Mouse (Mus musculus) lung, adult 18-20 months (tissue): ENCODE measurements around the gene Stra8.

Source experiments
- DNase-seq, 2 experiments: peaks; one replicate each; pipeline ENCODE4 v3.0.0; 2022; ENCODE audit warnings: mixed read lengths in 2 of 2

Stra8 gene

GRCm38 (mm10) chr6:34903441-34903840, 16.5 kb upstream of the Stra8 start:
- DNase-seq, result peak; percentile 83 to 88

DNA sequence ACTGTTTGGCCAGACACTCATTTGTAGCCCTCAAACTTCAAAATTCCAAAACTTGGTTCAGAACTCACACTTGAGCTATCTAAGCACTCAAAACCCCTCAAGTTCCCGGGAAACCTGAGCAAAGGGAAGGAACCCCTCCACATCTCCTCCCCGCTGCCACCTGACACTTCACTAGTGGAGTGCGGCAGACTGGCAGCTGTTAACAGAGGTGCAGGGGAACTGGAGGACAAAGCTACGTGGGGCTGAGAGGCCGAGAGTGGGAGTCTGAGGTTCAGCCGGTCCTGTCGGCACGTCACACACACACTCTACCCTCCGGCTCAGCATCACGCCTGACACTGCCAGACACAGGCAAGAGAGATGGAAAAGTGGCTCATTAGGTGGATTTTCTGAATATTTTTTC, 16.1 kb upstream of the Stra8 start:
- peak; percentile 56 to 68 for DNase-seq

DNA sequence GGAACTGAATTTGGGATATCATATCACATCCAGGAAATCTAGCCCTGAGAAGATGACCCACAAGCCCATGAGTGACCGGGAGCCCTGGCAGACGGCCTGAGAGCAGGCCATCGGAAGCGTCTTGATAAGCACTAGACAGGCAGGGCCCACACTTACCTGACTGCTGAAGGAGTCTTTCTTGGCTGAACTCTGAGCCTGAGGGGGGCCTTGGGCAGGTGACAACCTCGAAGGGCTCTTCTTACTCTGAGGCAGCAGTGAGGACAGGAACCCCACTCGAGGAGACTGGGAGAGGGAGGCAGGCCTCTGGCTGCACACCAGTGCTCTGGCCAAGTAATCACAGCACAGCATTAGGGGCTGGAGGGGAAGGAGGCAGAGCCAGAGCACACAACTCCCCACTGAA, 15.6 kb upstream of the Stra8 start:
- peak; percentile 66 to 73 for DNase-seq

DNA sequence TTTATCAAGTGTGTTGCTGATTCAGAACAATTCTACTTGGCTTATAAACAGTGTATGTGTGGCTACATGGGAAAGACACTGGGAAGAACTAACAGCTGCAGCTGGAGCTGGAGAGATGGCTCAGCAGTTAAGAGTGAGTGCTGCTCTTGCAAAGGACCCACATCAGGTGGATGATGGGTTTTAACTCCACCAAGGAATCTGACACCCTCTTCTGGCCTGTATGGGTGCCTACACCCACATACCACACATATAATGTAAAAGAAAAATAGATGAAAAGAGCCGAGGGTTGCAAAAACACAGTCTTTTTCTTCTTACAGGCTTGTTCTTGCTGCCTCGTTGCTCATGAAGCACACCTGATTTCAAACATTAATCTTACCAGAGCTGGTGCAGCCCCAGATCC, 13.8 kb upstream of the Stra8 start:
- DNase-seq, result no peak

GRCm38 (mm10) chr6:34906661-34907060, 13.3 kb upstream of the Stra8 start:
- peak in 1 of 2 experiments; percentile 20 for DNase-seq

DNA sequence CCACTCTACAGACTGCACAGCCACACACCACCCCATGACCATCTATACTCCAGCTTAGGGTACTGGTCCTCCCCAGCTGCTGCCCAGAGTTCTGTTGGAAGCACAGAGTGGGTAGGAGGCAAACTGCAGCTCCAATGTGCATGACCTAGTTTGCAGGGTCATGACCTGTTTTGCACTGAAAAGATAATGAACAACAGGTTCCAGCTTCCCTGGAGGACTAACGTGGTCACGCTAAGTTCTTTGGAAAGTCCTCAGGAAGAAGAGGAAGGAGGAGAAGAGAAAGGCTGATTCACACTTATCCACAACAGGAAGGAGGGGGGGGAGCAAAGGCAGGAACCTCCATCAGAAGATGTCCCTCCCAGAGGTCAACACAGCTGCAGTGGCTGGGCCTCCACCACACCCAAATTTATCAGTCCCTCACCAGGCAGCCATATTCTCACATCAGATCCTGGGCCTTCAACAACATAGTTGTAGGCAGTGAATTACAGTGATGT, 12.8 kb upstream of the Stra8 start:
- no peak for DNase-seq

DNA sequence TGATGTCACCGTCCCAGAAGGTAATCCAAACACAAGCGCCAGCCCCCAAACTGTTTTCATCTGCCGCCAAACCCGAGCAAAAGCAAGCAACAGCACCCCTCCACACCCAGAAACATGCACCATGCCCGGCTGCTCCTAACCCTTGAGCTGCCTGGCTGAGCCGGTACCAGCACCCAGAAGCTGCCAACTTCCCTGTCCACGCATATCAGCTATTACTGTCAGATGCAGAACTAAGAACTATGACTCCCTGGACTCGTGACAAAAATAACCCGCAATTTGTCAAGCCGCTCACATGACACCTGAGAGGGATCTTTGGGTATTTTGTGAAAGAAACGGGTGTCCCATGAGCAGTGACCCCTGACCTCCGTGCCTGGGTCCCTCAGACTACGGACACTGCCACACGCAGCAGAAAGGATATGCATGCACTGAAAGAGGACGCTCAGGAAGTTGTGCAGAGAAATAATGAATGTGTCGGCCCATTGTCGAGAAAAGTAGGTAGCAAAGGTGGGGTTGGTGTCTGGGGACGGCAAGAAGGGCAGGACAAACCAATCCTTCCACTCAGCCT, 12.2 kb upstream of the Stra8 start:
- peak; percentile 29 to 42 for DNase-seq

DNA sequence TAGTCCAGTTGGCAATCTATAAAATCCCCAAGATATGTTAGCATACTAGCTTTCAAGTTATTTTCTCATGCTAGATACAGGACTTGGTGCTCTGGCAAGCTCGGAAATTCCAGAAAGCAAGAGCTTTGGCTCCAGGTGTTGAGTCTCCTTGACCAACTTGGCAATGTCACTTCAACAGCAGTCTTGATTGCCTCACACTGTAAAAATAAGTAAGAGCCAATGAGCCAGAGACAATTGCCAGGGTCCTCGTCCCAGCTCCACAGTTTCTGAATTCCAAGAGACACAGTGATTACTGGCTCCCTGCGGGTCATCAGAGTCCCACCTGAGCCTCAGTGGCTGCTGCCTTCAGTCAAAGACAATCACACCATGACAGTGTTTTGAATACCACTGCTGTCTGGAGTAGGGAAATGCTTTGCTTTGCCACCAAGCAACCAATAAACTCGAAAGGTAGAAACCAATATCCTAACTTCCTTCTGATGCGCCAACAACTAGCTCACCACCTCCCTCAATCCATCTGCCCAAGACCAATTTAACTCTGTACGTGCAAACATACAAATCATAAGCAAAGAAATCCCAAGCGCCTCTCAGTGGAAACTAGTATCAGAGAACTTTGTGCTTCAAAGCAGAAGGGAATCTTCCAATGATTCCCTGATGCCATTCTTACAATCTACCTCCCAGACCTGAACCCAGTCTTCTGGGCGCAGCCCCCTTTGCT, 10.2 kb upstream of the Stra8 start:
- peak in 1 of 2 experiments; percentile 13 for DNase-seq

DNA sequence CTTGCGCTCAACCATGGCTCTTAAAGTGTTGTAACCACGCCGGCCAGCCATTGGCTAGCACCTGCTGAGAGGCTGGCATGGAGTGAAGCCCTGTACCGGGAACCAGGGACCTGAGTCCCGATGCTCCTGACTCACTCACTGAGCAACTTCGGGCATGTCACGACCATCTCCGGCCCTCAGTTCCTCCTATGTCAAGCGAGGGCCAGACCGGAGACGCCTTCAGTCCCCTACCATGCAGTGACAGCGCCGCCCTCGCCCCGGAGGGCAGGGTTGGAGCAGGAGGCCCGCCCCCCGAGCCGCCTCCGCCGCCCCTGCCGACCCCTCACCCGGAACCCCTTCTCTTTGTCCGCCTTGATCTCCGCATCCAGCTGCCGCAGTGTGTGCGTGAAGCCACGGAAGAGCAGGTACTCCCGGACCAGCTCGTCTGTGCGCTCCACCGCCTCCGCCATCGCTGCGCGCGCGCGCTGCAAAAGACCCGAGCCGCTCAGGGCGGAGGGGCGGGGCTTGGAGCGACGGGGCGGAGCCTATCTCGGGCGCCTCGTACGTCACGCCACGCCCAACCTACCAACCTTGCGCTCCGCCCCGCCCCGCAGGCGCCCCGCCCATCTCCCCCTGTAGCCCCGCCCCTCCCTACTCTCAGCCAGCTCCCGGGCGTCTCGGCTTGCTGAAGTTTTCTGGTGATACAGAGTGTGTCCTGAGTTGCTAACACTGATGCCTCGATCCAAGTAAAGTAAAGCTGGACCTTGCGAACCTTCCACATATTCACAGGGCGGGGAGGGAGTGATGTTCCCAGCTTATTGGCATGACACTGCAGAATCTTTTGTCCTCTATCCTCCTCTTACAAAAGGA, 9.4 kb upstream of the Stra8 start, which contains the start of gene Wdr91:
Gene Wdr91 (minus strand): TSS at position 506 of the 849 bp plus-strand sequence.
- peak; percentile 89 to 91 for DNase-seq

GRCm38 (mm10) chr6:34913341-34914040, 6.5 kb upstream of the Stra8 start:
- DNase-seq, result no peak

- no peak for DNase-seq
Measured at GRCm38 (mm10) chr6:34914462-34914861, 5.5 kb upstream of the Stra8 start.

DNA sequence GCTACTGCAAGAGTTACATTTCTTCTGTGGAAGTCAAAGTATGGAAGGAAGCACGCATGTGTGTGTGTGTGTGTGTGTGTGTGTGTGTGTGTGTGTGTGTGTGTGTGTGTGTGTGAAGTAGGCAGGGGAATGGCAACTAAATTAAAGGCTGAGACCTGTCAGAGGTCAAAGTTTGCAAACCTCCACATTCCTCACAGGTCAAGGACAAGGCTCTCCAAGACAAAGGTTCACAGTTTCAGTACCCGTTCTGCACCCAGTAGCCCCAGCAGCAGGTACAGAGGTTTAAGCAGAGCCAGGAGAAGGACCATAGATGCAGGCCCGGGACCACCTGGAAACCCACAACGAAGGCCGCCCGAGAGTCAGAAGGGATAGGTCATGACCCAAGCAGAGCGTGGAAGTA, 817 bp upstream of the Stra8 start:
- DNase-seq, result no peak

DNA sequence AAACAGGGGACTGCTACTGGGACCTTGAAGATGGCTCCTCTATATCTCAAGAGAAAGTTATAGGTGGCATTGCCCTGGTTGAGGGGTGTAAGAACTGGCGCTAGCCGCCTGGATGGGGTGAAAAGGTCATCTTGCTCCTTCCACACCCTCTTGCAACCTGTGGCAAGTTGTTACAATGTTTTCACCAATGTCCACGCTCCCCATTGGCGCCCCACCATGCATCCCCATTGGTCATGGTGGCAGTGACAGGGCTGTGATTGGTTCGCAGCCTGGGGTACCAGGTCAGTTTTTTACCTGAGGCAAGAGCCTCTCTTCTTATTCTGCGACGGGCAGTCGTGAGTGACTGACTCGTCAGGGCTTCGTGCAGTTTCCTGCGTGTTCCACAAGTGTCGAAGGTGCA, 668 bp downstream of the Stra8 start:
- DNase-seq, result no peak

GRCm38 (mm10) chr6:34921941-34922340, 2.0 kb downstream of the Stra8 start:
- DNase-seq, result peak; percentile 55 to 62

DNA sequence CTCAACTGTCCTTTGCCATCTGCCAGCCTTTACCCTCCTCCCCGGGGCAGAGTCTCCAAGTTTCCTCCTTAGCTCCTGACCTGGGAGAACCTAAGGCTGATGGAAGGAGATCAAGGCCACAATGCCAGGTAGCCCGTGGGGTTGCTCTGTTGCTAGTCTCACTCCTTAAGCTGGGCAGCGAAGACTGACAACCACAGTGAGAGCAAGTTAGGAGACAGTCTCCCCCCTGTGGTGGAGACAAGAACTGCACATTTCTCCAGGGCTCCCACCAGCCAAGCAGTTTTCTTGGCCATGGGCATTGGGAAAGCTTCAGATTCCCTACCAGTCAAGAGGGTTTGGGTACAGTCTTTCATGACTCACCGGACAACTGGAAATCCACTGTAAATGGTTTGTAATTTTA, 7.2 kb downstream of the Stra8 start:
- peak; percentile 59 to 63 for DNase-seq

GRCm38 (mm10) chr6:34927594-34927993, 7.6 kb downstream of the Stra8 start:
- DNase-seq, result no peak

DNA sequence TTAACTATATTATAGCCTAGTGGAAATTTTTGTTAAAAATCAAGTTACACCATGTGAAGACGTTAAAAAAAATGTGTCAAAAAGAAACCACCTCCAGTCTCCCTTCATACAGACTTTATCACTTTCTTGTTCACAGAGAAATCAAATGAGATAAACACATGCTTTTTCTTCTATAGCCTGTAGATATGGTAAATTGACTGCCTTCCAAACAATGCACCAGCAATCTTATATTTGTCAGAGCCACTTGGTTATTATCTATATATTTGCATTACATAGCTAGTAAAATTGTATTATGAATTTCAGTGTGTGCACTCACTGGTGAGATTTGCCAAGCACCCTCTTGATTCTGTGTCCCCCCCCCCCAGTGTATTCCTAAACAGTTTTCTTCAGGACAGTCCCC, 12.7 kb downstream of the Stra8 start:
- no peak for DNase-seq

DNA sequence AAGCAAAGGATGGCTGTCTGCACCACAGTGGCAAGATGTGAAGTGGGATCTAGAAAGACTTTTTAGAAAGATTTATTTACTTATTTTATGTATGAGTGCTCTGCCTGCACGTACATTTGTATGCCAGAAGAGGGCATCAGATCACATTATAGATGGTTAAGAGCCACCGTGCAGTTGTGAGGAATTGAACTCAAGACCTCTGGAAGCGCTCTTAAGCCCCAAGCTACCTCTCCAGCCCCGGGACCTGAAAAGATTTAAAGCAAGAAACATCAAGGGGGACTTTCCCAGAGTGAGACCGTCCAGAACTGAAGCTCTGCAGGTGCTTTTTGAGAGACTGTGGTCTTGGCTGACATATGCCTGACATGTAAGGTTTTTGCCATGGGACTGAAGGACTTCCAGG, 16.8 kb downstream of the Stra8 start:
- DNase-seq, result no peak

DNA sequence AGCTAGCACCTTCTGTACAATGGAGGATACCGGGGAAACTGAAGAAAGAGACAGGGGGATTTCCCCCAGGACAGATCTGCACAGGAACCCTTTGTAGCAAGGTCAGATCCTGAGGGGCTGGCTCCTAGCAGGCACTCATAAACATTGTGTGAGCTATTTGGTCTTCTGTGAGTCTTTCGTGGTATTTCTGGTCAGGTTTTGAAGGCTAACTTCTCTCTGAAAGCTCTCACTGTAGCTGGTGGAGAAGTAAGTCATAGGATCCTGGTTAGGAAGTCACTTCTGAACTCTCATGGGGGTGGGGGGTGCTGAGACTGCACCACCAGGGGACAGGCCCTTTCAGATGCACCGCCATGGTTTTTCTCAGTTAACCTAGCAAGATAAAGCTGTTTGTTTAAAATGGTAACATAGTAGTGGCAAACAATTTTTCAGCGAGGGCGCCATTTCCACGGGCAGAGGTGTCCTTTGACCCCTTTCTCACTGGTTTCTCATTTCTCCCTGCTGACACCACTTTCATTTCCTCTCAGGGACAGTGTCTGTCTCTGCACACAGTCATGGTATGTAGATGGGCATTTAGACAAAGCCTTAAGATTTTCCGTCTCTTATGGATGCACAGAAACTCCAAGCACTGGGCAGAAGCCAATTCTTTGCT, 18.4 kb downstream of the Stra8 start:
- no peak for DNase-seq

DNA sequence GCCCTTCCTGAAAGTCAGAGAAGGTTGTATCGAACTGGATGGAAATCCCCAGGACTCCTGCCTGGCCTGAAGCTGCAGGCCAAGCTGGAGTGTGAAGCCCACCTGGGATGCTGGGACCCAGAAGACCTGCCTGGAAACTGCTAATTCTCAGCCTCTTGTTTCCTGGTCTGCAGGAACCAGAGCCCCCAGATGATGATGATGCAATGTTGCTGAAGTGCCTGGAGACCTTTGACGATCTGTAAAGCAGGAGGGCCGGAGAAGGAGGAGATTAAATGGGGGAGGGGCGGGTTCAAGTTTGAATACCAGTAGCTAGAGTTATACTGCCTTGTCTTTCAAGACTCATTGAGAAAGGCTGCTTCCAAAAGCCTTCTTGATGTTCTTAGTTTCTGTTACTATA, 19.0 kb downstream of the Stra8 start:
- DNase-seq, result no peak

DNA sequence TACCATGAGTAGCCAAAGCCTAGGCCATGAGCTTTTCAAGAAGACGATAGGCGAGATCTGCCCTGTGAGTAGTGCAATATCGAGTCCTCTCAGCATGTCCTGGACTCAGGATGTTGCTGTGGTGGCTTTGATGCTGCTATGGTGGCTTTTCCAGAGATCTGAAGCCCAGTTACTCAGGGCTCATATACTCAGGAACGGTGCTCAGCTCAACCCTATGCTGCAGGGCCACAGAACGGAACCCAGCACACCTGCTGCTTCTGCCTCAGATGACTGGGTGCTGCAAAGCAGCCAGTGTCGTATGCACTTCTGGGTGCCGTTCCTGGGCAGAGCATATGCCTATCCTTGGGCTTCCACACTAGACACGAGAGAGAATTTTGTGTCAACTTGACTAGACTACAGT, 19.5 kb downstream of the Stra8 start:
- no peak for DNase-seq

GRCm38 (mm10) chr6:34941496-34941895, 21.5 kb downstream of the Stra8 start:
- DNase-seq, result no peak
